Mouse (Mus musculus): ENCODE measurements around the gene Col4a2. TPM values are rescaled to one million over a fixed set of nuclear protein-coding genes. Genes with fewer than 3 reads are reported as not detected.
"Not testable (repeated sequence)": the region's sequence is repeated elsewhere in the genome, so short reads cannot be mapped to it uniquely, and the experiment has no call there.

Gene Col4a2
- total and polyA plus RNA-seq, 2 experiments from 2014 or later, result 26.6 to 95.7 TPM

DNA sequence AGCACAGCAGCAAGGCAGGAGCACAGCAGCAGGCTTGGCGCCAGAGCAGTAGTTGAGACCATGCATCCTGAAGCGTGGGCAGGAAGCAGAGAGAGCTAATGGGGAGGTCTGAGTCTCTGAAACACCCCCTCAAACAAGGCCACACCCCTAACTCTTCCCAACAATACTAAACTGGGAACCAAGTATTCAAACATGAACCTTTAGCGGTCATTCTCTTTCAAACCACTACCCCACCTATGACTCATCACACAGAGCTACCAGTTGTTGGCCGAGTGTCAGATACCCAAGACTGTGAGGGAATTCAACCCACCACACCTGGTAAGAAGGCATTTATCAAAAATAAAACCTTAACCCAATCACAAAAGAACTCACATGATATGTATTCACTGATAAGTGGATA lies 174.6 kb downstream of the Col4a2 start:
- no peak for ATAC-seq
- H3K9ac ChIP-seq, result no peak overlapping the region

DNA sequence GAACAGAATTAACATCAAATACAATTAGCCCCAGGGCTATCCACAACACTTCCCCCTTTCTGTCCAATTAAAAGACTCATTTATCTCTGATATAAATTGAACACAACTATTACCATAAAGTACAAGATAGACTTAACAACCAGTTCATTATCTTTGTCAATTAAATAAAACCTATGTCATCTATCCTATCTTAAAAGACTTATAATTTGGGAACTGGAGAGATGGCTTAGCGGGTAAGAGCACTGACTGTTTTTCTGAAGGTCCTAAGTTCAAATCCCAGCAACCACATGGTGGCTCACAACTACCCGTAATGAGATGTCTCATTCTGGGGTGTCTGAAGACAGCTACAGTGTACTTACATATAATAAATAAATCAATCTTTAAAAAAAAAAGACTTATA lies 179.7 kb downstream of the Col4a2 start:
- DNase-seq; H3K4me3 ChIP-seq (ENCODE audit: low read depth, low read length); H3K27ac ChIP-seq (ENCODE audit: low read depth, low read length); H3K27me3 ChIP-seq (ENCODE audit: insufficient read depth, low read length); H3K4me2 ChIP-seq (ENCODE audit: low read depth); H3K4me1 ChIP-seq (ENCODE audit: insufficient read depth); H3K9me3 ChIP-seq (ENCODE audit: low read length); H3K36me3 ChIP-seq (ENCODE audit: insufficient read depth); H3K9ac ChIP-seq; ATAC-seq: not testable (repeated sequence)
- 81% methylated on average over 2 of the region's 2 CpGs for WGBS

More for the DNA sequence above, 174.6 kb downstream of the Col4a2 start:
- no peak for DNase-seq
- no peak for TF ChIP-seq CTCF (IDR thresholded peaks at IDR 0.05; ENCODE audit: low read depth)
- Histone ChIP-seq H3K4me1 (ENCODE audit: insufficient read depth) (no peaks in the 10 kb centered on the region), H3K27me3 (ENCODE audit: insufficient read depth, low read length) (no peaks in the 10 kb centered on the region), H3K27ac (ENCODE audit: low read depth, low read length) (no peak overlapping the region), H3K4me3 (ENCODE audit: low read depth, low read length) (no peak overlapping the region), H3K9me3 (ENCODE audit: low read length) (no peaks in the 10 kb centered on the region), H3K4me2 (ENCODE audit: low read depth) (no peak overlapping the region), H3K36me3 (ENCODE audit: insufficient read depth) (no peaks in the 10 kb centered on the region)
- 71% methylated on average over 4 of the region's 4 CpGs for whole genome bisulfite sequencing

DNA sequence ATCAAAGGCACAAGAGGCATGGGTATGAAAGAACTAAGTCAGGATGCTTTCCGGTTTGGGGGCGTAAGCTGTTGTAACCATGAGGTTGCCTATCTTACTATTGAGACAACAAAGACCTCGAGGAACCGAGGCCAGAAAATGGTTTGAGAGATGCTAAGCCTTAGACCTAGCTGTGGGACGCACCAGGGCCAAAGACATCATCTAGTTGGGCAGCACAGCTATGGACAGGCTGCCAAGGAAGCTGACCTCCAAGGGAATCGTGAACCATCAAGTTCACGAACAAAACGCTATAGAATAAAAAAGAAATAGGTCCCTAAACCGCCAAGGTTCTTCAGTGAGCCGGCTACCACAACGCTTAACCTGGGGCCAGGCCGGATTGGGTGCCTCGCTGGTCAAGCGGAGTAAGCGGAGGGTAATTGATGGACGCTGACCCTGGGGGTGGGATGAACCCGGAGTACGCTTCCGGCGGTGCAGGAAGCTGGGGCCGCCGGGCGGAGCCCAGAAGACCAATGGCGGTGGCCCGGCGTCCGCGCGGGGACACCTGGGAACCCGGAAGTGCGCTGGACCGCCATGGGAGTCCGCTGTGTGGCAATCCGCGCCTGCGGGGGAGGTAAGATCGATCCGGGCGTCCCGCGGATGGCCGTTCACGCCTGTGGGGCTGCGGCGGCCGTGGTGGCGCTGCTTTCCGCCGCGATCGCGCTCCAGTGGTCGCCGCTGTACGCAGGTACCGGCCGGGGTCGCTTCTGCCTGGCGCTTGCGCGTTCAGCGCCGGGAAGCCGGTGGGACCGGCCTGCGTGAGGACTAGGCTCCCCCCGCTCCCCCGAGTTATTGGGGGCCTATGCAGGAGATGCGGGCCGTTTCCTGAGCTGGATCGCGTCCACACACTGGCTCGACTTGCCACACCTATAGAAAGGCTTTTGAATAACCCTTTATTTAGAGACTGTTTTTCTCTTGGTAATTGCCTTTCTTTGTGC lies 184.7 kb downstream of the Col4a2 start, which contains the start of gene Naxd:
Gene Naxd, plus strand, starts transcription at position 490 of the 974 bp plus-strand sequence.
- Histone ChIP-seq H3K4me1 (ENCODE audit: insufficient read depth) (peaks cover 6% of the 10 kb centered on the region; the same call in 1 of the 2 replicates), H3K9ac (peak within 1 kb of the TSS; percentile 85), H3K27ac (ENCODE audit: low read depth, low read length) (peak within 1 kb of the TSS; percentile 88), H3K27me3 (ENCODE audit: insufficient read depth, low read length) (no peaks in the 10 kb centered on the region), H3K4me2 (ENCODE audit: low read depth) (peak within 1 kb of the TSS; percentile 86), H3K9me3 (ENCODE audit: low read length) (no peaks in the 10 kb centered on the region), H3K36me3 (ENCODE audit: insufficient read depth) (peaks cover under 1% of the 10 kb centered on the region; the same call in 1 of the 2 replicates), H3K4me3 (ENCODE audit: low read depth, low read length) (peak within 1 kb of the TSS; percentile 74)
- DNase-seq (peak; percentile 92), ATAC-seq (peak; percentile 99)
- 8% methylated on average over 72 of the region's 73 CpGs for WGBS
- no peak for TF ChIP-seq CTCF (IDR thresholded peaks at IDR 0.05; ENCODE audit: low read depth)

DNA sequence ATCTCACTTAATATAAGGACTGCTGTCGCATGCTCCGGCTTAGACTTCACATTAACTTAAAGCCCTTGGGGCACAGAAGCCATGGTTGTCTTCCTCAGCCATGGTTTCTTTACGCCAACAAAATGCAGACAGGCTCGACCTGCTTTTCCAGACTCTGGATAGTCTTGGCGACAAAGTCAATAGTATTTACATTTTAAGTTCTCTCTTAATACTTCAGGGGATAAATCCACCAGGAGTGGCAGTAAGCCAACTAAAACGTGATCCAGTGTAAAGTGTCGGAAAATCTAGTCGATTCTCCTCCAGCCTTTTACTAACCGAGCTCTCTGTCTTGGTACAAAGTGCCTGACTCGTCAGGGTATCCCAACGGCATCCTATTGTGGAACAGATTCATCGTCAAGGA lies 185.7 kb downstream of the Col4a2 start:
- WGBS, result 80% methylated on average over 12 of the region's 12 CpGs
- TF ChIP-seq CTCF (IDR thresholded peaks at IDR 0.05; ENCODE audit: low read depth), result no peak
- peak overlapping the region; percentile 74 for H3K4me3 ChIP-seq (ENCODE audit: low read depth, low read length)
- H3K4me2 ChIP-seq (ENCODE audit: low read depth), result peak overlapping the region; percentile 86
- no peaks in the 10 kb centered on the region for H3K9me3 ChIP-seq (ENCODE audit: low read length)
- no peak for DNase-seq
- no peak for ATAC-seq
- no peaks in the 10 kb centered on the region for H3K27me3 ChIP-seq (ENCODE audit: insufficient read depth, low read length)
- H3K4me1 ChIP-seq (ENCODE audit: insufficient read depth), result peaks cover 6% of the 10 kb centered on the region; the same call in 1 of the 2 replicates
- no peak overlapping the region for H3K9ac ChIP-seq
- peaks cover 6% of the 10 kb centered on the region; the same call in 1 of the 2 replicates for H3K36me3 ChIP-seq (ENCODE audit: insufficient read depth)
- no peak overlapping the region for H3K27ac ChIP-seq (ENCODE audit: low read depth, low read length)

Other genes with a start within 250 kb of the Col4a2 start
- 114 and 217 TPM in 2 replicates for gene Col4a1, start within 50 bp of the Col4a2 start, total RNA-seq (2014; rRNA removed)
- 43.1 and 45.1 TPM in 2 replicates for gene Col4a1, start within 50 bp of the Col4a2 start, polyA plus RNA-seq (2015; fragmentation: Nextera tagmentation; extraction: Ambion mirVana)
- 0.95 and 1.2 TPM in 2 replicates for gene Rab20, start 165.9 kb downstream of the Col4a2 start, total RNA-seq (2014; rRNA removed)
- gene Rab20, start 165.9 kb downstream of the Col4a2 start, polyA plus RNA-seq (2015; fragmentation: Nextera tagmentation; extraction: Ambion mirVana), result 1.6 and 2.7 TPM in 2 replicates
- gene Naxd, start 184.7 kb downstream of the Col4a2 start, total RNA-seq (2014; rRNA removed), result 89.1 and 111 TPM in 2 replicates
- 130 and 134 TPM in 2 replicates for gene Naxd, start 184.7 kb downstream of the Col4a2 start, polyA plus RNA-seq (2015; fragmentation: Nextera tagmentation; extraction: Ambion mirVana)
- 39.3 and 49.9 TPM in 2 replicates for gene Cars2, start 238.0 kb downstream of the Col4a2 start, total RNA-seq (2014; rRNA removed)
- gene Cars2, start 238.0 kb downstream of the Col4a2 start, polyA plus RNA-seq (2015; fragmentation: Nextera tagmentation; extraction: Ambion mirVana), result 23.3 and 25.9 TPM in 2 replicates
- 30.8 and 34.7 TPM in 2 replicates for gene Ing1, start 242.8 kb downstream of the Col4a2 start, total RNA-seq (2014; rRNA removed)
- 43.5 and 49.9 TPM in 2 replicates for gene Ing1, start 242.8 kb downstream of the Col4a2 start, polyA plus RNA-seq (2015; fragmentation: Nextera tagmentation; extraction: Ambion mirVana)

Data from forebrain, postnatal 0 days (tissue).